Mouse (Mus musculus): ENCODE measurements around the gene Lck.

Lck gene

DNA sequence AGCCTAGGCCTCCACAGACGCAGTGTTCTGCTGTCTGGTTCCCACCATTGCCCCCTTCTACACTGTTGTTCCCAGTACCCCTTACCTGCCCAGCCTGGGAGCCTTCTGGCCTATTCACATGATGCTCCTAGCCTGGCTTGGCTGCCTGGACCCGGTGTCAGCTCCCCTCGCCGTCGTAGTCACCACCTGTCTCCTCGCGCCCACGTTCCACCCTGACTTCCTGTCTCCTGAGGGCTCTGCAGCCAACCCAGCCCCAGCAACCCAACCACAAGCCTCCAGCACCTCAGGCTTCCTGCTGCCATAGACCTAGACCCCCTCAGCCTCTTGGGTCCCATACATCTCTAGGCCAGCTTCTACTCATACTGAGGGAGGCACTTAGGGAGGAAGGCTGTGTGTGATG is at the start of gene Lck:
TSS of gene Lck (minus strand) at position 212 of the 400 bp plus-strand sequence.
- DNase-seq (ENCODE audit: low read depth in 2 of 2, low spot score in 2 of 2) = peak; percentile 69 to 71

DNA sequence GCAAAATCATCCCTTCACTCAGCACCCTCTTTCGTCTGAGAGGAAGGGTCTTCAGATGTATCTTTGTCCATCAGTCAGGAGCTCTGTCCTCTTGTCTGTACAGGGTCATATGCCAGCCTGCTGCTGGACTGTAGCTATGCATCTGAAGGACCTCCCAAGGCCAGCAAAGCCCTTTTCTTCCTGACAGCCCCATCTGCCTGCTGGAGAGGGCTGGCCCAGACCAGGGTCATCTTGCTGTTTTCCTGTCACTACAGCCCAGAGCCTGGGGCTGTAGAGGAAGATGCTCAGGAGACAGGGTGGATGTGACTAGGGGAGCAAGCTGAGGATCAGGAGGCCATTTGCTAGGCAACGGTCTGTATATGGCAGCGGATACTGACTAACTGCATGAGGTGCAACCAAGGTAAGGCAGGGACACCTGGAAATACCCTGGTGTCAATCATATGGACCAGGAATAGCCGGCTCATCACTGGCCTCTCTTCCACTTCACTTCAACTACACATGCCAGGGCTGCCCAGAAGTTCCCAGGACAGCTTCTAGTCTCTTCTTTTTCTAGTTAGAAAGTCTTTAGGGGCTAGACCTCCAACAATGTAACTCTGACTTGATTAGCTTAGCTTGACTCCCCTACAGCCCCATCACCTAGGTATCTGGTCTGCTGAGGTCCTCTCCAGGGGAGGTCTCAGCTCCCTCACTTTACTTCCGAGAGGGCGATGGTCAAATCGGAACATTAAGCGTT is 49.5 kb upstream of the Lck start:
- no peak for DNase-seq (ENCODE audit: low read depth in 2 of 2, low spot score in 2 of 2)

DNA sequence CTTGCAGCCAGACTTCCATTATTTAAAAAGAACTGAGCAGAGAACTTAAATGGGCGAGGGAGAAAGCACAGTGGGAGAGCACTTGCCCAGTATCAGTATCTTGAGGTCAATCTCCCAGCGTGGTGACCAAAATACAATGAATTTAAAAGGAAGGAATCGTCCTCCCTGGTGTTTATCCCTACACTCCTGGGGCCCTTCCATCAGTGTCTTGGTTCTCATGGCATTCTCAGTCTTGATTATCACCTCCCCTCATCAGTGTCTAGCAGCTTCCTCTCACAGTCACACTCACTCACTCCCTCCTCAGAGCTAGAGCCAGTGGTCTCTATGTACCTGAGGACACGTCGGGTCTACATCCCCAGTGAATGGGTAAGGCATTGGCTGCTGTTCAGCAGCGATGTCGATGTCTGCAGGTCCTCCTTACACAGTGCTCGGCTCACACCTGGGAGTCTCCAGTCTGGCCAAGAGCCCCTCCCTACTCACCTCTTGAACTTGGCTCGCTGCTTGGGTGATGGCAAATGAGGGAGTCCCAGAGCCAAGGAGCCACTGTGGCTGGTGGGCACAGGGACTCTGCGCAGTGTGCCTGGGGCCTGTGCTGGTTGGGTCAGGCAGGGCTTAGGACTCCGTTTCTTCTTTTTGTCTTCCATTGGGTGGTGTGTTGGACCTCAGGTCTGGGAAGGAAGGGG is 48.8 kb upstream of the Lck start:
- no peak for DNase-seq (ENCODE audit: low read depth in 2 of 2, low spot score in 2 of 2)

DNA sequence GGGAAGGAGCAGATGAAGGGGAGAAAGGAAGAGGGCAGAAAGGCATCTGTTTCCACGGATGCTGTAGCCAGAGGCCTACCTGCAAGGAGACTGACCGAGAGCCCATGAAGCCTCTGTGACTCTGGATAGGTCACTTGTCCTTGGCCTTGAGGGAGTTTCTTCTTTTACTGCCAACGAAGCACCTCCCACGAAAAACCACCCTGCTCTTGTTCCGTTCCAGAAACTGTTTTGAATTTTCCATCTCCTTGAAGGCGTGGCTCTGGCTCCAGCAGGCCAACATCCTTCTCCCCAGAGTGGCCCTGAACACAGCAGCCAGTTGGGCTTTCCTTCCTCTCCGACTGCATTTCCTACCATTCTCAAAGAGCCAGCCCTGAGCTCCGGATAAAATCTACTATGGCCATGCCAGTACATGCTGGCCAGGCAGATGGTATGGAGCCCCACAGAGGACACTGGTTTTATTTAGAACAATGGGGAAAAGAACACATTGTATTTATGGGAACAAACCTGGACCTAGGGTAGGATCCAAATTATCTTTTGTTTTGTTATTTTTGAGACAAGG is 47.9 kb upstream of the Lck start:
- no peak for DNase-seq (ENCODE audit: low read depth in 2 of 2, low spot score in 2 of 2)

DNA sequence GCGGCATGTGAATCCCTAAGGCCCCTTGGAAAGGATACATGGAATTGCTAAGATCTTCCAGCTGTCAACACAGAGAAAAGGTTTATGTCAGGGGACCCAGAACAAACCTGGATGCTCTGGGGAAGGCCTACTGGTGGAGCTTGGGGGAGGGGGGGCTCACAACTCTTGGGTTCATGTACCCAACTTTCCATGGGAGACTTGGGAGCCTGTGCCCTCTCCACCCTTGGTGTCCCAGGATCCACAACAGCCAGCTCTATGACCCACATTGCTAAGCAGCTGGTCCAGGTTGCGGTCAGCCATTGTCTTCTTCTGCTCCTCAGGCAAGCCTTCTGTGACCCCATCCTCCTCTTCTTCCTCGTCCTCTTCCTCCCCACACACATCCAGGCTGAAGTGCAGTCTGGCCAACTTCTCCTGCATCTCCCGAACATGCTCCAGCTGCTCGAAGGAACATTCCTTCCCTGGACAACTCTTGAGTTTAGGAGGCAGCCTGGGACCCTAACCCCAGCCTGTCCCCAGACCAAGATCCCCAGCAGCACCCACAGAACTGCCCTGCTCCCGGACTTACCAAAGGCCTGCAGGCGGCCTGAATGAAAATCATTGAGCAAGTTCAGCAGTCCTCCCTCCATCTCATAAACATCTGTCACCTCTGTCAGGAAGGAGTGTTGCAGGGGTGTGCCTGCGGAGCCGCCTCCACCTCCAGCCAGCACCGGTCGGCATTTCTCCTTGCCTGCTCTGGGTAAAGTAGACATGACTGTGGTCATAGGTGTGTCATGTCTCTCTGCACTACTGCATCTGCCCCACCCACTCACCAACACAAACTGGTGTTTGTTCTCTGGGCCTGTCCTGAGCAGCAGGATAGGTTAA is 47.2 kb upstream of the Lck start:
- no peak for DNase-seq (ENCODE audit: low read depth in 2 of 2, low spot score in 2 of 2)

DNA sequence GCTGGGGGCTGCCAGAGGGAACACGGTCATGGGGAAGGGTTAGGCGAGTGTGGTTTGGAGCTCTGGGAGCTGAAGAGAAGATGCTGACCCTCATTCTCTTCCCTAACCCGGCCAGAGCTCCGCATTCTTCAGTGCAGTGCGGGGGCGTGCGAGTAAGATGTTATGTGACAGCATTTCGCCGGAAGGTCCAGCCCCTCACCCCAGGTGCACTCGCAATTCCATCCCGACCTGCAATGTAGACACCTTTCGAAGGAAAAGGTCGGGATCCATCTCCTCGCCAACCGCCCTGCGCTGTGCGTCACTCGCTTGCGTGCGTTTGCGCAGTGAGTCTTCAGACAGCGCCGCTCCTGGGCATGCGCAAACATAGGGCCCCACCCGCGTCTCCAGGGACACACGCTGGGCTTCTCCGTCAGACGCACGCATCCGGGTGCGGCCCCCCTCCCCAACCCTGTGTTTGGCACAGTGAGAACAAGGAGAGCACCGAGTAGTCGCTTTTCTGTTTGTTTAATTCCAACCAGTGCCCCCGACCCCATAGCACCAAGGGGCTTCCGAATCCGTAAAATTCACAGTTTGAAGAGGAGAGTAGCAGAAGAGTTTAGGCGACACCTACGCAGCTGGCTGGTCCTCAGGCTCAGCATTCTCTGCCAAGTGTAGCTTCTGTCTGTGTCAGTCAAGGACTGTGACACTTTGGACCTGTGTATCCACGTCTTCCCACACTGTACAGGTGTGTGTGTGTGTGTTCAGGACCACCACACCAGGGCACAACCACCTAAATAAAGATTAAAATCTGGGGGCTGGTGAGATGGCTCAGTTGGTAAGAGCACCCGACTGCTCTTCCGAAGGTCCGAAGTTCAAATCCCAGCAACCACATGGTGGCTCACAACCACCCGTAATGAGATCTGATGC is 45.6 kb upstream of the Lck start, which contains the start of gene Iqcc:
TSS of gene Iqcc (minus strand) at position 314 of the 906 bp plus-strand sequence.
- DNase-seq (ENCODE audit: low read depth in 2 of 2, low spot score in 2 of 2) = peak; percentile 87 to 92

DNA sequence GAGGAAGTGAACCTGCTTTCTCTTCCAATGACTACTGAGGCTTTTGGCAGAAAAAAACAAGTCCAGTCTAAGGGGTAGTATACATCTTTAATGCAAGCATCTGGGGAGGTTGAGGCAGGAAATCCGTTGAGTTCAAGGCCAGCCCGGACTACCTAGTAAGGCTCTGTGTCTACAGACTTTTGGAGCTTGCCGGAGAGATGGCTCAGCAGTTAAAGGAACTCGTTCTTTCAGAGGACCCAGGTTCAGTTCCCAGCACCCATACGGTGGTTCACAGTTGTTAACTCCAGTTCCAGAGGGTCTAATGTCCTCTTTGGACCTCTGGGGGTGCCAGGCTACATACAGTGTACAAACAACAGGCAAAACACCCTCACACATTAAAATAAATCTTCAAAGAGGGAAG is 44.6 kb upstream of the Lck start:
- no peak for DNase-seq (ENCODE audit: low read depth in 2 of 2, low spot score in 2 of 2)

DNA sequence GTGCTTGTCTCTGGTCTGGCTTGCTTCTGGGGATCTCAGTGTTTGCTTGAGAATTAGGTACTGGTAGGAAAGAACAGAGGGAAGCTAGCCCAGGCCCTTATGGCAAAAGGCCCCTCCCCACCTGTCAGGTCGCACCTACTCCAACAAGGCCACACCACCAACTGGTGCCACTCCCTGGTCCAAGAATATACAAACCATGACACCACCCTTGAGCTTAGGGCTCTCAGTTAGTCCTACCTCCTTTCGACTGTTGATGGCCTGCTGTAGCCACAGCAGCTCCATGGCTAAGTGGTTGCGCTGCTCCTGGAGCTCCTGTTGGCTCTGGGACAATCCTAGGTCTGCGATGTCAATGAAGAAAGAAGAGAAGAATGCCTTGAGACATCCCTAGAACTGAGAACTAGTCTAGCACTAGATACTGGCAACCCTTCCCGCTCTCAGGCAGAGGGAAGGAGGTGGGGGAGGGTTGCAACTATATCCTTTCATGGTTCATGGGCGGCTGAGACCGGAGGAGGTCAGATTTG is 43.7 kb upstream of the Lck start:
- DNase-seq (ENCODE audit: low read depth in 2 of 2, low spot score in 2 of 2) = no peak

DNA sequence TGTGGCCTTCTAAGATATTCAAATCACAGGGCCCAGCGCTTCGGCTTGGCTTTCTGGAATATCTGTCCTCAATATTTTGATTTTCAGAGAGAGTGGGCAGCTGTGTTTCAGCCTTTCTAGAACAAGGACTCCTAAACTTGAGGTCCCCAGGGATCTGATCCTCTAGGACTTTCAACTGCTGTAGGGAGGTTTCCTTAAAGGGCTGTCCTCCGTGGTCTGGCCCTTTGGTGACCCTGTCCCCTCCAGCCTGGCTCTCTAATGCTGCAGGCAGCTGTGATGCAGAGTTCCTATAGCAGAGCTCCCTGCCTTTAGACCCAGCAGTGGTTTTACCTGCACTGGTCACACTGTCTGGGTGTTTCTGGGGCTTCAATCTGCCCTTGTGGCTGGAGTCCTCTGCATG is 43.2 kb upstream of the Lck start:
- DNase-seq (ENCODE audit: low read depth in 2 of 2, low spot score in 2 of 2) = no peak

DNA sequence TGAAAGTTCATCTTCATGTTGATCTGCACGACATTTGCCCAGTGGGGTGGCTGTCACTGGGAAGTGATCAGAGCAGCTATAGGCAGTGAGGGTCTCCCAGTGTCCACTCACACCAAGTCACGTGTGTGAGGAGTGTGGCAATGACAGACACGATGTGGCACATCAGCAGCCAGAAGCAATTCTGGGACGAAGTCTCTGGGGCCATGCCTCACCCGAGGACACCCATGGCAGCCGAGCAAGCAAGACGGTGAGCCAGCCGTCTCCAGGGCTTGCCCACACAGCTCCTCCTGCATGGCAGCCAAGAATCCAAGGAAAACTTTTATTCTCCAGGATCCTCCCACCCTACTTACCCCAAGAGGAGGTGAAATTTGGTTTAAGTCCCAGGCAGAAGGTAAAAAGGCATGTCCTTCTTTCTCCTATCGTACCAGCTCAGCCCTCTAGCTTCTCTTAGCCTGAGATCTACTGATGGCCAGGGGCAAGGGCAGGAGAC is 42.4 kb upstream of the Lck start:
- no peak for DNase-seq (ENCODE audit: low read depth in 2 of 2, low spot score in 2 of 2)

DNA sequence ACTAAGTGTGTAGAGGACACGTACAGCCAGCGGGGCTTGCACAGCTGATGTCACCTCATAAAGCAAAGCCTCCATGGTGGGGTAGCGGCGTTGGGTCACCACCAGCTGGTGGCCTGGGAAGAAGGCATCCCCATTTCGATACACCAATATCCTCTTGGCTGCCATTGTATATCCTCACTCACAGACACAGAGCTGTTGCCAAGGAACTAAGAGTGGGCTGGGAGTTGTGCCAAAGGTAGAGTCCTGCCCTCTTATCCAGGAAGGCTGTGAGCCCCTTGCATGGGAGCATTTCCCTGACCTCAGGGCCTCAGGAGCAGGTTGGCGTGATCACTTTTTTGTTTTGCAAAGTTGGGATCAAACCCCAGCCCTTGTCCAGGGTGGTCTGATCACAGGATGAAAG is 40.7 kb upstream of the Lck start, which contains the start of gene Dcdc2b:
TSS of gene Dcdc2b (minus strand) at position 165 of the 400 bp plus-strand sequence.
- no peak for DNase-seq (ENCODE audit: low read depth in 2 of 2, low spot score in 2 of 2)

DNA sequence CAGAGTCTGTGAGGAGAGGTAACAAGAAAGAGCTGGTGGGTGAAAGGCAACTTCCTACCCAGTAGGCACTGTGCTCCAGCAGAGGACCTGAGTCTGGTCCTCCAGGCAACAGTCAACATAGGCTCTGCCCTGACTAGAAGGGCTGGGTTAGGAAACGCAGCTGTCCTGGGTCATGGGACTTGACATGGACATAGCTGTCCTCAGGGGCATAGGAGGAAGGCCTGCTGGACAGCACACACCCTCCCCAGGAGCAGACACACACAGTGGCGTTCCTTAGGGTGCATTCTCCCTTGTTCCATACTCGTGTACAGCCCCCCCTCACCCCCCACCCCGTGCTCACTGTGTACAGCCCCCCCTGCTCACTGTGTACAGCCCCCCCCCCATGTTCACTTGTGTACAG is 37.0 kb upstream of the Lck start:
- DNase-seq (ENCODE audit: low read depth in 2 of 2, low spot score in 2 of 2) = no peak

DNA sequence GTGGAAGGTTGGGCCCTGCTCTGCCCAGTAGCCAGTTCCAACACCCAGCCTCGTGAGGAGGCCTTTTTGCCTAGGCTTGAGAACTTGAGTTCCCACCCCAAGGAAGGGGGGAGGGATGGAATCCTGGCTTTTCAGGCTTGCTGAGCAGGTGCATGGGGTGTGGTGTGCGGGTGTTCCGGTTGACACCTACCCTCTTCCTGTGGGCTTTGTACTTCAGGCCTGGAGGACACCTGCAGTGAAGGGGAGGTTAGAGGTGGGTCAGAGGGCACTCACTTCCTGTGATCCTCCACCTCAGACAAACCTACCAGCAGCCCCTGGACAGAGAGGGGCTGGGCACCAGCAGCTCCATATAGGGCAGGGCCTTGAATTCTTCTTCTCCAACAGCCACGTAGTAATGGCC is 36.6 kb upstream of the Lck start:
- peak; percentile 13 to 20 for DNase-seq (ENCODE audit: low read depth in 2 of 2, low spot score in 2 of 2)

DNA sequence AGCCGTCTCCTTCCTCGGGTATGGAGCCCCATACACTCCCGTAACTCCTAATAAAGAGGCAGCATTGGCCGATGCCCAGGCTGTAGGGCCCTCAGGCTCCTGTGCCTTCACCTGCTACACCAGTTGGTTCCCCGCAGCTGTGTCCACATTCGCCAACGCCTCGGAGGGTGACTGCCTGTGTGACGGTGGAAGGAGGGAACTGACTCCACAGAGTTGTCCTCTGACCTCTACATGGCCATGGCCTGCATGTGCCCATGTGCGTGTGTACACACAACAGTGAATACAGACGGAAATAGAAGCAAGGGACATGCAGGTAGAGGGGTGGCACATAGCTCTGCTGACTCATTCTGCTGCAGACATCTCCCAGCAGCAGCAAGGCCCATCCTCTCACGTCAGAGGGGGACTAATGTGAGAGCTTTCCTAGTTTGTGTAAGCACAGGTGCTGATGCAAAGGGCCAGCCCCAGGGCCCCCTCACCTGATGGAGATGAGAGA is 35.7 kb upstream of the Lck start:
- no peak for DNase-seq (ENCODE audit: low read depth in 2 of 2, low spot score in 2 of 2)

DNA sequence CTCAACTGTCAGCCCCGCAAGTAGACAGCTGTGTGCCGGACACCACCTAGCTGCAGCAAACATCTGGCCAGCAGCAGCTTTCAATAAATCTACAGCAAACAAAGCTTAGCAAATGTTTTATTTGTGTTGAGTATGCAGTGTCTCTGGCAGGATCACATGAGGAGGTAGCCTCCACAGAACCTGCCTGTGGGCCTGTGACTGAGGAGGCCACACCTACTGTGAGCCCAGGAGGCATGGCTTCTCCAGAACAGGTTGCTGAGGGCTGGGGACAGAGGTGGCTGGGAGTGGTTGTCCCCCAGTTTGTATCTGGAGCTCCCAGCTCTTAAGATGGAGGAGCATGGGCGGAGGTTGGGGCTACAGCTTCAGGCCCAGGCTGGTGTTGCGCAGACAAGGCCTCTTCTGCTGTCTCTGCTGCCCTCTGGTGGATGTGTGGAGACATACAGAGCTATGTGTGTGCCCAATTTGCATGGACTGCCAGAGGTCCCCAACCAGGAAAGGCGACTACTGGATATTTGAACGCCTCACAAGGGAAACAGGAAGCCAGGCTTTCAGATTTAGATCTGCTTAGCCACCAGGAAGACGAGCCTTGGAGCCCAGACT is 35.1 kb upstream of the Lck start:
- peak; percentile 78 to 84 for DNase-seq (ENCODE audit: low read depth in 2 of 2, low spot score in 2 of 2)

DNA sequence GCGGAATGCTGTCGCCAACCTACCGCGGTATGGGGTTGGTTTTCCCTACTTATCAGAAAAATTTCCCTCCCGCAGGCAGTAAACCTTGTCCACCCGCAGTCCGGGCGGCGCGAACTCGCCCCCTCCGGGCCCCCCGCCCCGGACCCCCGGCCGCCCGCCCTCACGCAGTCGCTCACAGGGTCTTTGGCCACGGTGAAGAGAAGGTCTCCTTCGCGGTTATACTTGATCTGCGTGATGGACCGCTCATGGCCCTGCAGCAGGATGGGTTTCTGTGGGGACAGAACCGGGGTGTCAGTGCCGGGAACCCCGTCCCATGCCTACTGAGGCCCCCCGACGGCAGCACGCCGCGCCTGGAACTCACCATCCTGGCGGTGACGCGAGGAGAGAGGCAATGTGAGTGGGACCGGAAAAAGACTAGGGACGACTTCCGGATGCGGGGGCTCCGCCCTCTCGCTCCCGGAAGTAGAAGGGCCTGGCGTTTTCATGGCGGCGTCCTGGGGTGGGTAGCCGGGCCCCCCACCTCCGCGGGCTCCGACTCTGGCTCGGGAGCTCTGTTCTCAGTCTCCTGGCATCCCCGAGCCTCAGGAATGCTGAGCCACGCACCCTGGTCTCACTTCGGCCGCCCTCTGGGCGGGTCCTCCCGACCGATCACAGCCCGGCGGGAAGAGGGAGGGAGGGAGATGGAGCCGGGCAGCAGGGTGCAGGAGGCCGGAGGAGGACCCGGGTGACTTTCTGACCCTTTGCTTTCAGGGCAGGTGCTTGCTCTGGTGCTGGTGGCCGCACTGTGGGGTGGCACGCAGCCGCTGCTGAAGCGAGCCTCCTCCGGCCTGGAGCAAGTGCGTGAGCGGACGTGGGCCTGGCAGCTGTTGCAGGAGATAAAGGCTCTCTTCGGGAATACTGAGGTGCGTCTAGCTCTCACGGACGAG is 27.1 kb upstream of the Lck start, which contains the start of the genes Eif3i and Tmem234:
TSS of gene Eif3i (minus strand) at position 416 of the 926 bp plus-strand sequence.
TSS of gene Tmem234 (plus strand) at position 436 of the 926 bp plus-strand sequence.
- peak; percentile 78 to 82 for DNase-seq (ENCODE audit: low read depth in 2 of 2, low spot score in 2 of 2)

DNA sequence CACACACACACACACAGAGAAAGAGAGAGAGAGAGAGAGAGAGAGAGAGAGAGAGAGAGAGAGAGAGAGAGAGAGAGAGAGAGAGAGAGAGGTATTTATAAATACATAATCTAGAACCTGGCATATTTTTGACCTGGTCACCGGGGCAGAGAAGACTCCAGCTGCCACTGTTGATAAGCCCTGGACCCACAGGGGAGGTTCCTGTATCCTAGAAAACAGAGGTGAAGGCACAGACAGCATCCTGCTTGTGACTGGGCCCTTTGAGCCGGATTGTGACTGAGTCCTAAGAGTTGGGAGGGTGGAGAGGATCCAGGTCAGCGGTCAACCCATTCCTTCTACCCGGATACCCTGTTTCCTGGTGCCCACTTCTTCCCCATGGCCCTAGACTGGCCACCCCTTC is 15.4 kb upstream of the Lck start:
- no peak for DNase-seq (ENCODE audit: low read depth in 2 of 2, low spot score in 2 of 2)

DNA sequence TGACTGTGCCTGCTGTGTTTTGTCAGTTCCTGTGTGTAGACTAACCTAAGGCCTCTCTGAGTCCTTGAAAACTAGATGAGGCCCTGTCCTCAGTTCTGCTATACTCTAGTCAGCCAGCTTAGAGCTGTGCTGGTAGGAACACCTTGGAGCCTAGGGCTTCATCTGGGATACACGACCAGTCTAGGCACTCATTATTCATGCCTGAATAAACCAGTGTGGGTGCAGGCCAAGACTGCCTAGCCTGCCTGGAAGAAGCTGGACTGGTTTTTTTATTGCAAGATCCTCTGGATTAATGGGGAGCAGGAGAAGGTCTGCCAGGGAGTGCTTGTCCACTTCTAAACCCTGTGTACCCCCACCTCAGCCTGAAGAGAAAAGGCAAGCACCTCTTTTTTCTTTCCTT is 13.5 kb upstream of the Lck start:
- DNase-seq (ENCODE audit: low read depth in 2 of 2, low spot score in 2 of 2) = no peak

Data from CD8-positive naive resting alpha-beta T cell, adult 2 months (primary cell).